ENCODE assay signal across 1 mouse cellular context in genomic region chr4:132513395-132514273, GRCm38 (mm10).
TF ChIP-seq lines count a peak whose summit lies in the region.

No protein-coding gene starts in this region.

TF ChIP-seq in CH12.LX, 34 proteins besides CTCF, POLR2A, EP300 and RAD21 (continued from another document):
- TF ChIP-seq KAT2A (IDR thresholded peaks at IDR 0.05; ENCODE audit: insufficient replicate concordance, low read length), result no peak
- TF ChIP-seq ETS1 (conservative IDR thresholded peaks at IDR 0.05; ENCODE audit: low read depth, low read length), result peak; percentile 60
- peak; percentile 87 for TF ChIP-seq ZNF384 (IDR thresholded peaks at IDR 0.05; ENCODE audit: low read depth, low read length)
- TF ChIP-seq NRF1 (IDR thresholded peaks at IDR 0.05; ENCODE audit: low read depth, low read length), result no peak
- TF ChIP-seq ZC3H11A (IDR thresholded peaks at IDR 0.05; ENCODE audit: low read depth, low read length), result no peak
- no peak for TF ChIP-seq JUN (IDR thresholded peaks at IDR 0.05; ENCODE audit: insufficient read depth, low read depth, low read length)
- peak; percentile 69 for TF ChIP-seq ZMIZ1 (IDR thresholded peaks at IDR 0.05; ENCODE audit: low read depth, low read length)
- 0 out of 2 replicates have a peak, but pooled peaks have one; percentile 12 for TF ChIP-seq SMC3 (IDR thresholded peaks at IDR 0.05; ENCODE audit: low read depth, low read length)
- TF ChIP-seq MYC (IDR thresholded peaks at IDR 0.05; ENCODE audit: low read depth, low read length), result peak; percentile 77; the same call in 1 of the 2 replicates
- TF ChIP-seq TCF12 (IDR thresholded peaks at IDR 0.05; ENCODE audit: low read depth, low read length), result peak; percentile 46; the same call in 1 of the 2 replicates
- TF ChIP-seq GABPA (IDR thresholded peaks at IDR 0.05; ENCODE audit: insufficient replicate concordance, low read depth, low read length), result no peak
- peak; percentile 85 for TF ChIP-seq MAX (IDR thresholded peaks at IDR 0.05; ENCODE audit: low read length)
- TF ChIP-seq NELFE (IDR thresholded peaks at IDR 0.05; ENCODE audit: low read depth, low read length), result peak; percentile 51; the same call in 1 of the 2 replicates
- TF ChIP-seq USF1 (IDR thresholded peaks at IDR 0.05; ENCODE audit: low read depth, low read length), result peak; percentile 83
- peak; percentile 96 for TF ChIP-seq BHLHE40 (IDR thresholded peaks at IDR 0.05; ENCODE audit: low read depth, low read length)
- peak; percentile 80 for TF ChIP-seq USF2 (conservative IDR thresholded peaks at IDR 0.05; ENCODE audit: low read depth, low read length)
- TF ChIP-seq CHD1 (IDR thresholded peaks at IDR 0.05; ENCODE audit: low read depth, low read length), result 0 out of 2 replicates have a peak, but pooled peaks have one; percentile 41
- no peak for TF ChIP-seq E2F4 (IDR thresholded peaks at IDR 0.05; ENCODE audit: insufficient replicate concordance, low read depth, low read length)
- no peak for TF ChIP-seq MAFK (IDR thresholded peaks at IDR 0.05; ENCODE audit: insufficient replicate concordance, low read length)
- peak; percentile 77 for TF ChIP-seq CHD2 (IDR thresholded peaks at IDR 0.05; ENCODE audit: low read length)
- TF ChIP-seq RCOR1 (conservative IDR thresholded peaks at IDR 0.05; ENCODE audit: low read depth, low read length), result peak; percentile 78; the same call in 1 of the 2 replicates
- no peak for TF ChIP-seq UBTF (IDR thresholded peaks at IDR 0.05; ENCODE audit: low read depth, low read length)
- no peak; the same call in 1 of the 2 replicates for TF ChIP-seq MEF2A (IDR thresholded peaks at IDR 0.05; ENCODE audit: borderline replicate concordance, low read depth, low read length)
- TF ChIP-seq HCFC1 (IDR thresholded peaks at IDR 0.05; ENCODE audit: low read depth, low read length), result peak; percentile 13
- TF ChIP-seq ELF1 (IDR thresholded peaks at IDR 0.05; ENCODE audit: low read depth, low read length), result peak; percentile 69
